Mouse (Mus musculus): ENCODE data around the gene Arntl2. TPM values are rescaled to one million over a fixed set of nuclear protein-coding genes. Genes with fewer than 3 reads are reported as not detected.
"Not testable (repeated sequence)": the region's sequence is repeated elsewhere in the genome, so short reads cannot be mapped to it uniquely, and the experiment has no call there.

Gene Arntl2
- total RNA-seq, 1 experiment = 8.4 TPM

- H3K4me1 ChIP-seq (ENCODE audit: control insufficient read depth in 2 of 2, insufficient read depth in 2 of 2, low read length in 2 of 2, poor library complexity in 1 of 2) = no peaks in the 10 kb centered on the region
- DNase-seq (ENCODE audit: low read depth, low spot score) = no peak
- TF ChIP-seq MAFK (IDR thresholded peaks at IDR 0.05; ENCODE audit: insufficient read depth, low read depth, low read length) = no peak
- TF ChIP-seq ZC3H11A (IDR thresholded peaks at IDR 0.05; ENCODE audit: borderline replicate concordance, low read depth, low read length) = no peak
- TF ChIP-seq CHD2 (IDR thresholded peaks at IDR 0.05; ENCODE audit: low read depth, low read length) = no peak
- TF ChIP-seq ZNF384 (IDR thresholded peaks at IDR 0.05; ENCODE audit: low read depth, low read length) = no peak
- no peak for TF ChIP-seq HCFC1 (IDR thresholded peaks at IDR 0.05; ENCODE audit: borderline replicate concordance, insufficient read depth, low read length)
- no peaks in the 10 kb centered on the region for H3K36me3 ChIP-seq (ENCODE audit: control insufficient read depth, insufficient read depth, low read length, poor library complexity, severe bottlenecking)
- no peaks in the 10 kb centered on the region for H3K9me3 ChIP-seq (ENCODE audit: control insufficient read depth, insufficient read depth, low read depth, low read length)
- no peak overlapping the region for H3K9ac ChIP-seq (ENCODE audit: insufficient read depth, low read depth, low read length, poor library complexity, severe bottlenecking)
- H3K27ac ChIP-seq (ENCODE audit: insufficient read depth, low read depth, low read length, poor library complexity, severe bottlenecking) = no peak overlapping the region
- H3K4me3 ChIP-seq (ENCODE audit: insufficient read depth in 1 of 2, low read depth in 1 of 2, low read length in 2 of 2, poor library complexity in 1 of 2, severe bottlenecking in 1 of 2) = no peak overlapping the region
- in situ Hi-C loops (cut with MboI; ENCODE audit: low sequenced_read_pairs in 2 of 2, unreplicated experiment in 2 of 2) = no loop called here
Observed at GRCm38 (mm10) chr6:146857386-146857785, 61.5 kb downstream of the Arntl2 start.

DNA sequence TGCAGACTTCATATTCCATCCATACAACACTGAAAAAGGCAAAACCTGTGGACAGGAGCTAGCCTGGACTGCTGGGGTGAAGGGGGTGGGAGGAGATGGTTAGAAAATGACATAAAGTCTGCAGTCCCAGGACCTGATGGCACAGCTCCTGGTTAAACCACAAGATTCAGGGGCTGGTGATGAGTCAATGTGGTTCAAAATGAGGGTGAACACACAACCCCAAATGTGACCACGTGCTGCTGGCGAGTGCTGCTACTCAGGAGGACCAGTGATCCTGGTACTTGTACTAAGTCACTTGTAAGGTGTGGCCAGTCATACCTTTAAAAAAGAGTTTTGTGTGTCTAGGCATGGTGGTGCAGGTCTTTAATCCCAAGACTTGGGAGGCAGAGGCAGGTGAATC, 67.3 kb downstream of the Arntl2 start:
- in situ Hi-C loops (cut with MboI; ENCODE audit: low sequenced_read_pairs in 2 of 2, unreplicated experiment in 2 of 2) = no loop called here

GRCm38 (mm10) chr6:146864370-146864769, 68.5 kb downstream of the Arntl2 start:
- H3K4me1 ChIP-seq (ENCODE audit: control insufficient read depth in 2 of 2, insufficient read depth in 2 of 2, low read length in 2 of 2, poor library complexity in 1 of 2); H3K9me3 ChIP-seq (ENCODE audit: control insufficient read depth, insufficient read depth, low read depth, low read length); H3K36me3 ChIP-seq (ENCODE audit: control insufficient read depth, insufficient read depth, low read length, poor library complexity, severe bottlenecking); DNase-seq (ENCODE audit: low read depth, low spot score); in situ Hi-C loops (cut with MboI; ENCODE audit: low sequenced_read_pairs in 2 of 2, unreplicated experiment in 2 of 2); H3K27ac ChIP-seq (ENCODE audit: insufficient read depth, low read depth, low read length, poor library complexity, severe bottlenecking); H3K4me3 ChIP-seq (ENCODE audit: insufficient read depth in 1 of 2, low read depth in 1 of 2, low read length in 2 of 2, poor library complexity in 1 of 2, severe bottlenecking in 1 of 2); H3K9ac ChIP-seq (ENCODE audit: insufficient read depth, low read depth, low read length, poor library complexity, severe bottlenecking): not testable (repeated sequence)

More for the DNA sequence above, 67.3 kb downstream of the Arntl2 start:
- Histone ChIP-seq H3K4me3 (ENCODE audit: insufficient read depth in 1 of 2, low read depth in 1 of 2, low read length in 2 of 2, poor library complexity in 1 of 2, severe bottlenecking in 1 of 2) (no peak overlapping the region), H3K9ac (ENCODE audit: insufficient read depth, low read depth, low read length, poor library complexity, severe bottlenecking) (no peak overlapping the region), H3K36me3 (ENCODE audit: control insufficient read depth, insufficient read depth, low read length, poor library complexity, severe bottlenecking) (no peaks in the 10 kb centered on the region), H3K4me1 (ENCODE audit: control insufficient read depth in 2 of 2, insufficient read depth in 2 of 2, low read length in 2 of 2, poor library complexity in 1 of 2) (no peaks in the 10 kb centered on the region), H3K27ac (ENCODE audit: insufficient read depth, low read depth, low read length, poor library complexity, severe bottlenecking) (no peak overlapping the region), H3K9me3 (ENCODE audit: control insufficient read depth, insufficient read depth, low read depth, low read length) (no peaks in the 10 kb centered on the region)
- DNase-seq (ENCODE audit: low read depth, low spot score) = no peak
- TF ChIP-seq ZNF384 (IDR thresholded peaks at IDR 0.05; ENCODE audit: low read depth, low read length) = no peak
- TF ChIP-seq HCFC1 (IDR thresholded peaks at IDR 0.05; ENCODE audit: borderline replicate concordance, insufficient read depth, low read length) = no peak
- no peak for TF ChIP-seq CHD2 (IDR thresholded peaks at IDR 0.05; ENCODE audit: low read depth, low read length)
- TF ChIP-seq MAFK (IDR thresholded peaks at IDR 0.05; ENCODE audit: insufficient read depth, low read depth, low read length) = no peak
- no peak for TF ChIP-seq ZC3H11A (IDR thresholded peaks at IDR 0.05; ENCODE audit: borderline replicate concordance, low read depth, low read length)

DNA sequence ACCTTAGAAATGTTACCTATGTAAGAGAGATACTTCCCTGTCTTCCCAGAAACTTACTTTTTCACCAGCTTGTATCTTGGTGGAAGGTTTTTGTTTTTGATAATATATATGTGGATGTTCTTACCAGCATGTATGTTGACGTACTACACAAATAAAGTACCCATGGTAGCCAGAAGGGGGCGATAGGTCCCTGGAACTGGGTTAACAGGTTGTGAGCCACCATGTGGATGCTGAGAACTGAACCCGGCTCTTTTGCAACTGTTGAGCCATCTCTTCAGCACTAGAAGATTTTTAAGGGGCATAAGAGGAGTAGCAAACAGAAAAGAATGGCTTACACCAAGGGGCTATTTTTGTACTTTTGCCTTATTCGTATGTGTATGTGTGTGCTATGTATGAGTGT, 69.8 kb downstream of the Arntl2 start:
- peak; percentile 61 for DNase-seq (ENCODE audit: low read depth, low spot score)
- Histone ChIP-seq H3K4me3 (ENCODE audit: insufficient read depth in 1 of 2, low read depth in 1 of 2, low read length in 2 of 2, poor library complexity in 1 of 2, severe bottlenecking in 1 of 2) (no peak overlapping the region), H3K4me1 (ENCODE audit: control insufficient read depth in 2 of 2, insufficient read depth in 2 of 2, low read length in 2 of 2, poor library complexity in 1 of 2) (no peaks in the 10 kb centered on the region), H3K36me3 (ENCODE audit: control insufficient read depth, insufficient read depth, low read length, poor library complexity, severe bottlenecking) (no peaks in the 10 kb centered on the region), H3K27ac (ENCODE audit: insufficient read depth, low read depth, low read length, poor library complexity, severe bottlenecking) (no peak overlapping the region), H3K9me3 (ENCODE audit: control insufficient read depth, insufficient read depth, low read depth, low read length) (no peaks in the 10 kb centered on the region), H3K9ac (ENCODE audit: insufficient read depth, low read depth, low read length, poor library complexity, severe bottlenecking) (no peak overlapping the region)
- TF ChIP-seq ZC3H11A (IDR thresholded peaks at IDR 0.05; ENCODE audit: borderline replicate concordance, low read depth, low read length) (no peak), MAFK (IDR thresholded peaks at IDR 0.05; ENCODE audit: insufficient read depth, low read depth, low read length) (no peak), HCFC1 (IDR thresholded peaks at IDR 0.05; ENCODE audit: borderline replicate concordance, insufficient read depth, low read length) (no peak), CHD2 (IDR thresholded peaks at IDR 0.05; ENCODE audit: low read depth, low read length) (no peak), ZNF384 (IDR thresholded peaks at IDR 0.05; ENCODE audit: low read depth, low read length) (no peak)
- in situ Hi-C loops (cut with MboI; ENCODE audit: low sequenced_read_pairs in 2 of 2, unreplicated experiment in 2 of 2) = no loop called here

DNA sequence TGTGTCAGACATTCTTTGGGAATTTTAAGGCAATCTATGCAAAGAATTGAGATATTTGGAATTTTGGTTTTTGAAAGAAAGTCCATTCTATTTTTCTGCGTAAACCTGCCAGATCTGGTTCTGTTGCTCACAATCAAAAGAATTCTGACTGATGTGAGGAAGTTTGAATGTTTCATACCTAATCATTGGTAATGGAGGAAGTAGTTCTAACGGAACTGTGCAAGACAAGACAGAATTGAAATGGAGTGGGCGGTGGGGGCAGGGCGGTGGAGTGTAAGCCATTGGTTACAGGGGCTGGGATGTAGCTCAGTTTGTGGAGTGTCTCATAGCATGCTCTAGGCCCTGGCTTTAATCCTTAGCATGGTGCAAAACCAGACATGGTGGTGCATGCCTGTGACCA, 76.1 kb downstream of the Arntl2 start:
- H3K4me3 ChIP-seq (ENCODE audit: insufficient read depth in 1 of 2, low read depth in 1 of 2, low read length in 2 of 2, poor library complexity in 1 of 2, severe bottlenecking in 1 of 2) = no peak overlapping the region
- H3K9me3 ChIP-seq (ENCODE audit: control insufficient read depth, insufficient read depth, low read depth, low read length) = no peaks in the 10 kb centered on the region
- no peaks in the 10 kb centered on the region for H3K36me3 ChIP-seq (ENCODE audit: control insufficient read depth, insufficient read depth, low read length, poor library complexity, severe bottlenecking)
- TF ChIP-seq HCFC1 (IDR thresholded peaks at IDR 0.05; ENCODE audit: borderline replicate concordance, insufficient read depth, low read length) = no peak
- no peak for TF ChIP-seq MAFK (IDR thresholded peaks at IDR 0.05; ENCODE audit: insufficient read depth, low read depth, low read length)
- TF ChIP-seq CHD2 (IDR thresholded peaks at IDR 0.05; ENCODE audit: low read depth, low read length) = no peak
- no peak for TF ChIP-seq ZC3H11A (IDR thresholded peaks at IDR 0.05; ENCODE audit: borderline replicate concordance, low read depth, low read length)
- TF ChIP-seq ZNF384 (IDR thresholded peaks at IDR 0.05; ENCODE audit: low read depth, low read length) = no peak
- in situ Hi-C loops (cut with MboI; ENCODE audit: low sequenced_read_pairs in 2 of 2, unreplicated experiment in 2 of 2) = no loop called here
- H3K4me1 ChIP-seq (ENCODE audit: control insufficient read depth in 2 of 2, insufficient read depth in 2 of 2, low read length in 2 of 2, poor library complexity in 1 of 2) = no peaks in the 10 kb centered on the region
- H3K9ac ChIP-seq (ENCODE audit: insufficient read depth, low read depth, low read length, poor library complexity, severe bottlenecking) = no peak overlapping the region
- H3K27ac ChIP-seq (ENCODE audit: insufficient read depth, low read depth, low read length, poor library complexity, severe bottlenecking) = no peak overlapping the region
- no peak for DNase-seq (ENCODE audit: low read depth, low spot score)
